Mouse (Mus musculus): Measurements from ENCODE around the gene Tmem242.
A peak's percentile ranks its signal among the peaks of the same experiment; 100 is the strongest.
"Not testable (repeated sequence)": the region's sequence is repeated elsewhere in the genome, so short reads cannot be mapped to it uniquely, and the experiment has no call there.

Tmem242 gene

GRCm38 (mm10) chr17:5440159-5440971, at the start of gene Tmem242:
Gene Tmem242, minus strand, starts transcription at chr17:5440259.
- DNase-seq (ENCODE audit: low spot score in 2 of 2), result peak; percentile 79 to 86

GRCm38 (mm10) chr17:5488156-5488555, 48.1 kb upstream of the Tmem242 start:
- no peak for DNase-seq (ENCODE audit: low spot score in 2 of 2)

- no peak for DNase-seq (ENCODE audit: low spot score in 2 of 2)
Observed at GRCm38 (mm10) chr17:5484663-5485062, 44.6 kb upstream of the Tmem242 start.

- DNase-seq (ENCODE audit: low spot score in 2 of 2), result no peak
Observed at GRCm38 (mm10) chr17:5483456-5483855, 43.4 kb upstream of the Tmem242 start.

GRCm38 (mm10) chr17:5475960-5476725, 36.1 kb upstream of the Tmem242 start:
- no peak for DNase-seq (ENCODE audit: low spot score in 2 of 2)

- no peak for DNase-seq (ENCODE audit: low spot score in 2 of 2)
Observed at GRCm38 (mm10) chr17:5472268-5472667, 32.2 kb upstream of the Tmem242 start.

GRCm38 (mm10) chr17:5467177-5467576, 27.1 kb upstream of the Tmem242 start:
- no peak for DNase-seq (ENCODE audit: low spot score in 2 of 2)

GRCm38 (mm10) chr17:5466736-5467135, 26.7 kb upstream of the Tmem242 start:
- DNase-seq (ENCODE audit: low spot score in 2 of 2), result no peak

- DNase-seq (ENCODE audit: low spot score in 2 of 2), result no peak
Observed at GRCm38 (mm10) chr17:5463912-5464311, 23.9 kb upstream of the Tmem242 start.

- no peak for DNase-seq (ENCODE audit: low spot score in 2 of 2)
Observed at GRCm38 (mm10) chr17:5453657-5454056, 13.6 kb upstream of the Tmem242 start.

- no peak for DNase-seq (ENCODE audit: low spot score in 2 of 2)
Observed at GRCm38 (mm10) chr17:5443751-5444150, 3.7 kb upstream of the Tmem242 start.

- DNase-seq (ENCODE audit: low spot score in 2 of 2), result no peak
Observed at GRCm38 (mm10) chr17:5443260-5443659, 3.2 kb upstream of the Tmem242 start.

- not testable (repeated sequence) for DNase-seq (ENCODE audit: low spot score in 2 of 2)
Observed at GRCm38 (mm10) chr17:5442403-5442802, 2.3 kb upstream of the Tmem242 start.

GRCm38 (mm10) chr17:5439831-5440158, 264 bp downstream of the Tmem242 start:
- DNase-seq (ENCODE audit: low spot score in 2 of 2), result no peak

GRCm38 (mm10) chr17:5429772-5430133, 10.3 kb downstream of the Tmem242 start:
- no peak for DNase-seq (ENCODE audit: low spot score in 2 of 2)

- peak; percentile 82 to 91 for DNase-seq (ENCODE audit: low spot score in 2 of 2)
Observed at GRCm38 (mm10) chr17:5429090-5429771, 10.8 kb downstream of the Tmem242 start.

- DNase-seq (ENCODE audit: low spot score in 2 of 2), result no peak
Observed at GRCm38 (mm10) chr17:5425204-5425603, 14.9 kb downstream of the Tmem242 start.

GRCm38 (mm10) chr17:5424156-5424555, 15.9 kb downstream of the Tmem242 start:
- no peak for DNase-seq (ENCODE audit: low spot score in 2 of 2)

GRCm38 (mm10) chr17:5421835-5422234, 18.2 kb downstream of the Tmem242 start:
- DNase-seq (ENCODE audit: low spot score in 2 of 2), result no peak

GRCm38 (mm10) chr17:5419771-5420518, 20.1 kb downstream of the Tmem242 start:
- DNase-seq (ENCODE audit: low spot score in 2 of 2), result no peak

GRCm38 (mm10) chr17:5419056-5419455, 21.0 kb downstream of the Tmem242 start:
- DNase-seq (ENCODE audit: low spot score in 2 of 2), result no peak

GRCm38 (mm10) chr17:5418545-5418944, 21.5 kb downstream of the Tmem242 start, which contains the start of gene Ldhal6b:
Gene Ldhal6b, minus strand, starts transcription at chr17:5418767.
- DNase-seq (ENCODE audit: low spot score in 2 of 2), result no peak
